Mouse (Mus musculus) telencephalon, adult 2 months (tissue): ENCODE measurements around the gene Stag1.

Source experiments
- DNase-seq: peaks from one replicate; pipeline ENCODE4 v3.0.0-alpha.2; 2011; ENCODE audit warnings: low read depth, low spot score

Gene Stag1

GRCm38 (mm10) chr9:100605522-100605921 lies 7.9 kb downstream of the Stag1 start:
- DNase-seq, result no peak

GRCm38 (mm10) chr9:100605985-100606554 lies 8.5 kb downstream of the Stag1 start:
- DNase-seq, result peak; percentile 57

GRCm38 (mm10) chr9:100613501-100614071 lies 16.0 kb downstream of the Stag1 start:
- no peak for DNase-seq

GRCm38 (mm10) chr9:100616947-100617346 lies 19.3 kb downstream of the Stag1 start:
- no peak for DNase-seq

GRCm38 (mm10) chr9:100626258-100626657 lies 28.7 kb downstream of the Stag1 start:
- DNase-seq, result no peak

- no peak for DNase-seq
Measured at GRCm38 (mm10) chr9:100640754-100641153, 43.2 kb downstream of the Stag1 start.

DNA sequence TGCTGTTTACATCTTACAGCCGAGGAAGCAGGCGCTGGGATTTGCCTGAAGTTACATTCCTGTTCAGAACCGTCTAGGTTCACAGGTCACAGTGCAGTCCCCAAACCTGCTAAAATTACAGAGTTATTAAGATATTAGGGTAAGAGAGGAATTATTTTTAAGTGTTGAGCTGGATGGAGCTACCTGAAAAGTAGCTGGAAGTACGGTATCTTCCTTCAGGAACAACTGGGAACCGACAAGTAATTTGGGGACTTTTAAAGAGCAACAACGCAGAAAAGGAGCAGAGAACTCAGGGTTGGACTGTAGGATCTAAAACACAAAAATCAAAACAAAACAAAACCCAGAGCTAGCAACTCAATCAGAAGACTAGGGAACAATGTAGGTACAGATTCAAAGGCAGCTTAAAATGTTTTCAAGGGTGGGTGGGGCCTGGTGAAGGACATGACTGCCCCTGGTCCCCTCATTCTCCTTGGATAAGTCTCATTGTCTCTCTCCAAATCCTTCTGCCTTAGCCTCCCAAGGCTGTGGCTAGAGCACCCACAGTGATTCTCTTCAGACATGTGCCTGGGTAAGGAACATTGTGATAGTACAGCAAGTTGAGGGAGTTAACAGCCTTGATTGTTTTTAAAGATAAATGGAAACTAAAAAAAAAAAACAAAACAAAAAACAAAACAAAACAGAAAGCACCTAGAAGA lies 43.9 kb downstream of the Stag1 start:
- no peak for DNase-seq

DNA sequence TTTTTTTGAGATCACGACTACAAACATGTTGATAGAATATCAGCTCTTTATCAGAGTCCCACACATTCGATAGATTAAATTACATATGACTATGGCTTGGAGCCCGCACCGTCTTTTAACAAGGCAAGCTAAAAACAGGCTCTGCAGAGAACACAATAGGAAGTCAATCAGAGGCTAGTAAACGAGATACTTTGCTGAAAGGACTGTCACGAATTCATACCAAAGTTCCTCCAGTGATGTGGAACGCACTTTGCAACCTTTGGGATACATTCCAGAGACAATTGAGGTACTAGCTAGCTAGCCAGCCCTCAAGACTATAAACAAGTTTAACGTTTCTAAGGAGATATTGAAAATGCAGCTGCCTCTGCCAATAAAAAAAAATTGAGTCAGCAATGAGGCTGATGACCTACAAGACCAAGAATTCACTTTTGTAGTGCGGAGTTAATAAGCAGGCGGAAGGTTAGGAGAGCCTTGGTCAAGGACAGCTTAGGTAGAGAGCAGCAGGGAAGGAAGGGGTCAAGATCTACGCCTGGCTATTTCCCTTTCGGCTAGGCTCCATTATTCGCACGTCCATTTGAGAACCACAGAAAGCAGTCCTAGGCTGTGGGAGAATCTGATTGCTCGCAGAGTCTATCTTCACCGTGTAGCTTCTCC lies 44.7 kb downstream of the Stag1 start:
- no peak for DNase-seq

GRCm38 (mm10) chr9:100642840-100643697 lies 45.5 kb downstream of the Stag1 start:
- peak; percentile 97 for DNase-seq

DNA sequence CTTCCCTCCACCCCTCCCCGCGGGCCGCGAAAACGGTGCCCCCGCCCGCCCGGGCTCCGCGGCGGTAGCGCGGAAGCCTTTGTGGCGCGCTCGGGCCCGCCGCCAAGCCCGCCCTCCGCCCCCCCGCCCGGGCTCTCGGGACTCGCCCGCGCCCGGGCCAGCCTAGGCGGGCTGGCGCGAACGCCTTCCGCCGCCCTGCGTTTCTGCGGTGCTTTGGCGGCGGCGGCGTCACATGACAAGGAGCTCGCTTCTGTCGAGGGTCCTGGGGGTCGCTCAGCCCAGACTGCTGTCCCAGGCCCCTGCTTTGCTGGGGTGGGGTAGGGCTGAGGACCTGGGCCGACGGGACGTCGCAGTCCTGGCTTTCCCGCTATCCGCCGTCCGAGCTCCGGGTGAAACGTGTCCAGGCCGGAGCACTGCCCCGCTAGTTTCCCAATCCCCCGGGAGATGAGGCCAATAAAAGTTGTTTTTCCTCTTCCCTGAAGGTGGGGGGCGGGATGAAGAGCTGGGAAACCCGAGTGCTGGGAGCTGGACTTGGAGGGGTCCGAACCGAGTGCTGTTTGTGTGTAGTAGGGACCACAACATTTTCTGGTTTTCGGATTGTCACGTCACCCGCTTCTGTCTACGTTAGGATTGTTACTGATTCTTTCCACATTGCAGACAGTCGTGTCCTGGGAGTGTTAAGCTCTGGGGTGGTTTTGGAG lies 46.6 kb downstream of the Stag1 start:
- no peak for DNase-seq

DNA sequence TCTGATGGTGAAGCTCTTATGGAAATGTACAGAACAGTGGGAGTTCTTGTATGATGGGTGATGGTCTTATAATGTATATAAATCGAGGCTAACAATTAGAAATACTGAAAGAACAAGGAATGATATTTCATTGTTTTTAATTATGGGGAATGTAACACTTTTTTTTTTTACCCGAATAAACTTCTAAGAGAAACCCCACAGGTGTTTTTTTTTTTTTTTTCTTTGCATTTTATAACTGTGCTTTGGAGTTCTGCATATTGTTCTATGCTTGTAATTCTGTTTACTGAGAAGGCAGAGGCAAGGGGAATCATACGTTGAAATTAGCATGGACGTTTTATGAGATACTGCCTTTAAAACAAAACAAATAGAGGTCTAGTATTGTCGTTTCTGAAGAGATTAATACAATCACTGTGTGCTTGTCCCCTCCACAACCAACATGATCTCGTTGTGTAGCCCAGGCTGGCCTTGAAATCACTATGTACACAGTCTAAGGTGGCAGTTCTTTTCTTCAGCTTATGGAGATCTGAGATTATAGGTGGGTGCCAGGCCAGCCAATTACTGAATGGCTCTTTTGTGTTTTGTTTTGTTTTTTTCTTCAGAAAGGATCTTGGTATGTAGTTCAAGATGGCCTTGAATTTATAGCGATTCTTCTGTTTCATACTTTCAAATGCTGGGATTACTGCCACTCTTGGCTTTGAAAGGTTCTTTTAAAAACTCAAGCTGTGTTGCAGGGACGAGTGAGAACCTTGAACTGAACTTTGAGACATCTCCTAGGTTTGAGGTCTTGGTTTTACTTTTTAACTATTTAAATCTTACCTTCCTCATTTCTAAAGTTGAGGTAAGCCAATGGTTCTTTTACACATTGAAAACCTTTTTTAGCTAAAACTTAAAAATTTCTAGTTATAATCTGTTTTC lies 47.7 kb downstream of the Stag1 start:
- no peak for DNase-seq

DNA sequence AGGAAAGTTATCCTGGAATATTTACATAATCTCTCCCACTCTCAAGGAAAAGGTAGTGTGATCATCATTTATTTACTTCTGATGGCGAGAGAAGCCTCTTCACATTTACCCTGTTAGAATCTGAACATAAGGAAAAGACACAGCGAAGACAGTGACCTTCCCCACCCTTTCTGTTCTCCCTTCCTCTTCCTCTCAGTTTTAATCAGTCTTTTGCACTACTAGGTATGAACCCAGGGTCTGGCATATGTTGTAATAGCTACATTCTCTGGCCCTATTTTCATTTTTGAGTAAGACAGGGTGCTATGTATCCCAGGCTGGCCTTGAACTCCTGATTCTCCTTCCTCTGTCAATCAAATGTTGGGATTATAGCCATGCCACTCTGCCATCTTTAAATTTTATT lies 48.7 kb downstream of the Stag1 start:
- DNase-seq, result no peak

DNA sequence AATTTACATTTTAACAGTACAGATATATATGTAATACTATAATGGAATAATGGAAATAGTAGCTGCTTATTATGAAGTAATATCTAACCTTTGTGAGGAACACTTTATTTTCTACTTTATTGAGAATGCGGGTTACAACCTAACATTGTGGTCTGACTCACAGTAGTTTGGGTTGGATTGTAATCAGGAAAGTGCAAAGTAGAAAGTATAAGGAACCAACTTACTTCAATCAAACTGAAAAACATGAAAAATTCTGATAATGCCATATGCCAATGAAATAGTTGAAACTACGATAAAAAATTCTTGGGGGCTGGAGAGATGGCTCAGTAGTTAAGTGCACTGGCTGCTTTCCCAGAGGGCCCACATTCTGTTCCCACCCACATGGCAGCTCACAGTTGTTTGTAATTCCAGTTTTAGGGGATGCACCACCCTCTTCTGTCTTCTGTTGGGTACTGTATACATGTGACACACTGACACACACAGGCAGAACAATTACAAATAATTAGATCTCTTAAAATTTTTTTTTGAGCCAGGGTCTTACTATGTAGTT lies 50.3 kb downstream of the Stag1 start:
- DNase-seq, result peak; percentile 75

DNA sequence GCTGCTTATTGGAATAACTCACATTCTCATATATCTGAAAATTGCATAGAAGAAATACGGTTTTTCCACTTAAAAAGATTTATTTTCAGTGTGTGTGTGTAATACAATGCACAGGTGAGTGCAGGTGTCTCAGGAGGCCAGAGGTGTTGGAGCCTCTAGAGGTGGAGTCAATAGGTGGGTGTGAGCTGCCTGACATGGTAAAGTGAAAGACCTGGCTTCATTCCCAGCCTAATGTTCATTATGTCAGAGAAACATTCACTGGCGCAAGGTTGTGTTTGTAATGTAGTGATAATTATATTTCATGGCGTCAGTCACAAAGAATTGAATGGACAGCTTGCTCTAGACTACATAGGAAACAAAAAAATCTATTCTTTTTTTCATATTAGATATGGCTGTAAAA lies 56.5 kb downstream of the Stag1 start:
- no peak for DNase-seq

DNA sequence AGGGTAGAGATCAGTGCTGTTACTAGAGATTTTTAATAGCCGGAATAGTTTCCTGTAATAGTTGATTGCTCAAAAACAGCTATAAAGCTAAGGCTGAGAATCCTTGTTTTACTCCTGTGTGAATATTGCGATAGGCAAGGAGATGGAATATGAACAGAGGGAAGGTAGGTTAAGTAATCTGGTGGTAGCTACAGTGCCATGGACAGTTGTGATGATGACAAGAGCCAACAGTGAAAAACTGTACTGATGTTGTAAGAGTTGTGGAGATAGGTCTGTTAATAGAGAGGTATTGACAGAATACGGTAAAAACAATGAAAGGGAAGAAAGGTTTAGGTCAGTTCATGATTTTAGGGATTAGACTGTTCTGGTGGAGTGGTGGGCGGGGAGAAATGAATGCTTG lies 58.5 kb downstream of the Stag1 start:
- no peak for DNase-seq

- no peak for DNase-seq
Measured at GRCm38 (mm10) chr9:100660587-100660986, 63.0 kb downstream of the Stag1 start.

DNA sequence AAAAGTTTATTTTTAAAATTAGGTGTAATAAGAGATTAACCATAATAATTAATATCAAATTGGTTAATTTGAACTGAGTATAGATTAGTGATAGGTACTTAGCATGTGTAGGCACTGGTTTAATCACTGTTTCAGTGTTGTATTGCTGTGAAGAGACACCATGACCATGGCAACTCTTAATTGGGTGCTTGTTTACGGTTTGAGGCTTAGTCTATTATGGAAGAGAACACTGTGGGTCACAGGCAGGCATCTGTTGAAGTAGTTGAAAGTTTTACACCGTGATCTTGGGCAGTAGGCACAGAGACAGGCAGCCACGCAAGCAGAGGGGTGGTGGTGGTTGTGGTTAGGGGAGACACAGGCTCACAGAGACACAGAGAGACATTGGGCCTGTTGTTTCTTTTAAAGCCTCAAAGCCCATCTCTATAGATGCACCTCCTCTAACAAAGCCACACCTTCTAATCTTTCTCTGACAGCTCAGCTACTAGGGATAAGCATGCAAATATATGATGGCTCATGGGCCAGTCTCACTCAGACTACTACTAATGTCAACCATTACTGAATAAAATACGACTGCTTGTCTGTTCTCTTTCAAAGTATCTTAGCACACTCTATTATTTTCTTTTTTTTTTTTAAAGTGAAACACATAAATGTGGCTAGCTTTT lies 66.0 kb downstream of the Stag1 start:
- DNase-seq, result no peak

DNA sequence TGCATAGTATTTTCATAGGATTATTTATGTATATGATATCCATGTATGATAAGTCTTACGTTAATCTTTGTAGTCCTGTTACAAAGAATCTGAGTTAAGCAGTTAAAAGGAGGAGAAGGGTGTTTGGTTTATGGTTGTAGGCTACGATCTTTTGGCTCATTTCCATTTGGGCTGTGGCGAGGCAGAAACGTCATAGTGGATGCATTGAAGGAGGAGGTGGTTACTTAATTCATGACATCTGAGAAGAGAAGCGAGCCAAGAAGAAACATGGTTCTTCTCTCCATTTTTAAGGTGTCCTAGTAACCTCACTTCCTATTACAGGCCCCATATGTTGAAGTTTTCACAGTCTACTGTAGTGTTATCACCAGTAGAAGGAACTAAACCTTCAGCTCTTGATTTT lies 72.6 kb downstream of the Stag1 start:
- DNase-seq, result no peak

DNA sequence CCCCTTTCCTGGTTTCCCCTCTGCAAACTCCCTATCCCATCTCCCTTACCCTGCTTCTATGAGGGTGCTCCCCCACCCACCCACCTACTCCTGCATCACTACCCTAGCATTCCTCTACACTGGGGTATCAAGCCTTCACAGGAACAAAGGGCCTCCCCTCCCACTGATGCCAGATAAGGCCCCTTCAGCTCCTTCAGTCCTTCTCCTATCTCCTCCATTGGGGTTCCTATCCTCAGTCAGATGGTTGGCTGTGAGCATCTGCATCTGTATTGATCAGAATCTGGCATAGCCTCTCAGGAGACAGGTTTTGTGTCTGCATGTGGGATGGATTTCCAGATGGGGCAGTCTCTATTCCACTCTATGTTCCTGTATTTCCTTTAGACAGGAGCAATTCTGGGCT lies 81.4 kb downstream of the Stag1 start:
- no peak for DNase-seq
